Mouse (Mus musculus) megakaryocyte-erythroid progenitor cell, adult 5 weeks (primary cell): ENCODE results near the gene Cop1. TPM values are rescaled to one million over a fixed set of nuclear protein-coding genes. Genes with fewer than 3 reads are reported as not detected.

Source experiments
- polyA plus RNA-seq: library from polyadenylated mRNA; stranded (reverse); fragments of >175 nt; gene quantifications from 2 replicates; pipeline ENCODE4 v1.2.3, GENCODE M21; 2012

The Cop1 gene
- 37.6 and 50.3 TPM in 2 replicates for polyA plus RNA-seq

GRCm38 (mm10) chr1:159231781-159232571 is at the start of gene Cop1:
Gene Cop1 (plus strand): TSS chr1:159232320.

